Mouse (Mus musculus): ENCODE data around the gene Kif1a. TPM values are rescaled to one million over a fixed set of nuclear protein-coding genes. Genes with fewer than 3 reads are reported as not detected.
A peak's percentile ranks its signal among the peaks of the same experiment; 100 is the strongest.

The Kif1a gene
- polyA plus RNA-seq, 1 experiment from 2014 or later: 0.24 TPM

DNA sequence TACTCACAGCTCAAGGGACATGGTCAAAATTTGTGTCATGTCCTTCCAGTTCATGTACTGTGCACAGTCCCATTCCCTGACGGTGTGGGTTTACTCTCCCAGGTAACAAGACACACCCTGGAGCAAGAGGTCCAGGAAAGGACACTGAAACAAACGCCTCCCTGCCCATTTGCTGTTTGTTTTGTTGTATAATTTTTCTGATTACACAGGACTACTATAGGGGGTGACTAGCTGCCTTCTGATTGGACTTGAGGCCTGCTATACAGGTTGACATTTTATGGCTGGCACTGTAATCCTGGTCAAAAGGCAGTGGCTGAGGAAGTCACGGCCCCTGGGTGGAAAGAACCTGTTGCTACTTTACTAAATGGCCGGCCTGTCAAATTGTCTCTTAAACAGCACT lies 111.9 kb downstream of the Kif1a start:
- Histone ChIP-seq H3K4me2 (no peak overlapping the region), H3K36me3 (replicated peaks) (no peaks in the 10 kb centered on the region), H3K9me3 (replicated peaks) (no peaks in the 10 kb centered on the region), H3K4me3 (replicated peaks) (no peak overlapping the region), H3K4me1 (replicated peaks) (no peaks in the 10 kb centered on the region), H3K9ac (no peak overlapping the region), H3K27me3 (0 out of 2 replicates have a peak, but pooled peaks cover 4% of the 10 kb centered on the region), H3K27ac (replicated peaks) (no peak overlapping the region)
- no peak for ATAC-seq (ENCODE audit: insufficient read depth)
- 49% methylated on average over 4 of the region's 4 CpGs for WGBS (ENCODE audit: insufficient replicate concordance)

DNA sequence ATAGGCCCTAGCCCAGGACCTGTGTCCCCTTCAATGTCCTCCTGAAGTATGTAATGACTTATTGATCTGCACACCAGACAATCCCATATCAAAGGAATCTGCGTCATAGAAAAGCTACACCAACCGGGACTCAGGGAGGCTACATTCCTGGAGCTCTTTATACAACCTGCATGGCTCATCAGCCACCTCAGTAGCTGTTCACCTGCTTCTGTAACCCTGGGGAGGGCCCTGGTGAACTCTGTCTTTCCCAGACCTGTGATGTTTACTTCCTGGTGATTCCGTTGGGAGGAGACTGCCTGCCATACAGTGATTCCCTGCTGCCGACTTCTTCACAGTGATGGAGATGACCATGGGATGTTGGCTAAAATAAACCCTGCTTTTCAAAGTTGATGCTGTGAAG lies 112.9 kb downstream of the Kif1a start:
- Histone ChIP-seq H3K36me3 (replicated peaks) (no peaks in the 10 kb centered on the region), H3K4me3 (replicated peaks) (no peak overlapping the region), H3K9ac (no peak overlapping the region), H3K9me3 (replicated peaks) (no peaks in the 10 kb centered on the region), H3K4me2 (no peak overlapping the region), H3K4me1 (replicated peaks) (no peaks in the 10 kb centered on the region), H3K27me3 (0 out of 2 replicates have a peak, but pooled peaks cover 4% of the 10 kb centered on the region), H3K27ac (replicated peaks) (no peak overlapping the region)
- 61% methylated on average over 4 of the region's 4 CpGs for WGBS (ENCODE audit: insufficient replicate concordance)
- ATAC-seq (ENCODE audit: insufficient read depth): no peak

DNA sequence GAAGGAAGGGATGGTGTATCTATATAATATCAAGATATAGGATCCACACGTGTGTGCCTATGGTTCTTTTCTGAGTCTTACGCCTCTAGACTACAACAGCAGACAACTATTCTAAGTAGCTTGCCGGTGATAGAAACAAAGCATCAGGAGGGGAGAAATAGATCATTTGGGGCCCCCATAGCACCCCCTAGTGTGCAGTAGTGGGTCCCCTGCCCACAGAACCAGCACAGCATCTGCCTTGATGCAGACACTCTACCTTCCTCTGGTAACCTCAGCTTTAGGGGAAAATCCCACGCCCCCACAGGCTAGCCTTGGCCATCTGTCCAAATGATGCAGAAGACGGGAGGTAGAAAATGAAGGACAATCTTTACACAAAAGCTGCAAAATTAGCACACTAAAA lies 116.8 kb downstream of the Kif1a start:
- WGBS (ENCODE audit: insufficient replicate concordance): 57% methylated on average over 5 of the region's 5 CpGs
- Histone ChIP-seq H3K9me3 (replicated peaks) (no peaks in the 10 kb centered on the region), H3K4me2 (no peak overlapping the region), H3K27me3 (0 out of 2 replicates have a peak, but pooled peaks cover 4% of the 10 kb centered on the region), H3K36me3 (replicated peaks) (no peaks in the 10 kb centered on the region), H3K4me1 (replicated peaks) (0 out of 2 replicates have a peak, but pooled peaks cover 4% of the 10 kb centered on the region), H3K27ac (replicated peaks) (no peak overlapping the region), H3K4me3 (replicated peaks) (no peak overlapping the region), H3K9ac (no peak overlapping the region)
- ATAC-seq (ENCODE audit: insufficient read depth): no peak

DNA sequence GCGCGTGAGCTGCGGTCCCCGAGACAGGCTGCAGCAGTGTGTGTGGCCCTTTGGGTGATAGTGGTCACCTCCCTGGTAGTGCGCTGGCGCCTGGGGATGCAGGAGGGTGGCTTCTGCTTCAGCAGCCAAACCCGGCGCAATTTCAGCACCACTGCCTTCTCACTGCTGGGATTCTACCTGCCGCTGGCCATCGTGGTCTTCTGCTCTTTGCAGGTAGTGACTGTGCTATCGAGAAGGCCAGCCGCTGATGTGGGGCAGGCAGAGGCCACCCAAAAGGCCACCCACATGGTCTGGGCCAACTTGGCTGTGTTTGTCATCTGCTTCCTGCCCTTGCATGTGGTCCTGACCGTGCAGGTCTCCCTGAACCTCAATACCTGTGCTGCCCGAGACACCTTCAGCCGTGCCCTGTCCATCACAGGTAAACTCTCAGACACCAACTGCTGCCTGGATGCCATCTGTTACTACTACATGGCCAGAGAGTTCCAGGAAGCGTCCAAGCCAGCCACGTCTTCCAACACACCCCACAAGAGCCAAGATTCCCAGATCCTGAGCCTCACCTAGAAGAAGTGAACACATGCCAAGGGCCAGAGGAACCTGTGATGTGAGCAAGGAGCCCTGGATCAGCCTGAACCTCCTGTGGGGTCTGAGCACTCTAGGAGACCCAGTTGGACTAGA lies 118.7 kb downstream of the Kif1a start:
- Histone ChIP-seq H3K27me3 (no peaks in the 10 kb centered on the region), H3K9me3 (replicated peaks) (no peaks in the 10 kb centered on the region), H3K36me3 (replicated peaks) (no peaks in the 10 kb centered on the region), H3K4me2 (no peak overlapping the region), H3K4me3 (replicated peaks) (no peak overlapping the region), H3K9ac (no peak overlapping the region), H3K4me1 (replicated peaks) (0 out of 2 replicates have a peak, but pooled peaks cover 4% of the 10 kb centered on the region), H3K27ac (replicated peaks) (no peak overlapping the region)
- 77% methylated on average over 17 of the region's 17 CpGs for WGBS (ENCODE audit: insufficient replicate concordance)
- no peak for ATAC-seq (ENCODE audit: insufficient read depth)

DNA sequence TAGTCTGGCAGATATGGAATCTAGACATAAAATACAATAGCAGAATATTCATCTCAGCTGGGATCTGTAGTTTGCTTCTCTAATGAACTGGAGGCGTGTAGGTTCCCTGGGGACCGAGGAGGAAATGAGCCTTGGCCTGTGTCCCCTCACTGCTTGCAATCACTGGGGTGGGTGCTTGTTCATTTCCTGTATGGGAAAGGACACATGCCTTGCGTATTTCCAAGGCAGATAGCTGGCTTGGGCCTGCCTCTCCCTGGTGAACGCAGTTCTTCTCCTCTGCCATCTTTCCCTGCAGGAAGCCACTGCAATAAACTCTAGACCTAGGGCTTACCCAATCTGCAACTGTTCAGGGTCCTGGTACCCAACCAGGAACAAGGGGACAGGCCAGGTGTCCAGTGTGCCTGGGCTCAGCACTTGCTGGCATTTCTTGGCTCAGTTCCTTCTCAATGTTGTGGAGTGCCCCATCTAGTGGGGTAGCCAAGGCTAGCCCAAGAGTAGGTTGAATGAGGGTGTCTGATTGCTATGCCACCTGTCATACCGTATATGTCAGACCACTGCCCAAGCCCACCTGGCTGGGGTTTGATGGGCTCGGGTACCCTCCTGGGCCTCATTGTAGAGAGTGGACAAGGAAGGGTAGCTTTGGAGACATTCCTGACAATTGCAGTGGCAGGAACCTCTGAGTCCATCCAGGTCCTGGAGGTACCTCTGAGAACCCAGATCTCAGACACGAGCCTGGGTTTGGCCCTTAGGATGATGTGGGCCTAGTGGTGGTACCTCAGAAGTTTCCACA lies 120.5 kb downstream of the Kif1a start:
- Histone ChIP-seq H3K9ac (no peak overlapping the region), H3K4me1 (replicated peaks) (0 out of 2 replicates have a peak, but pooled peaks cover 4% of the 10 kb centered on the region), H3K9me3 (replicated peaks) (no peaks in the 10 kb centered on the region), H3K4me3 (replicated peaks) (no peak overlapping the region), H3K27me3 (no peaks in the 10 kb centered on the region), H3K4me2 (no peak overlapping the region), H3K27ac (replicated peaks) (no peak overlapping the region), H3K36me3 (replicated peaks) (no peaks in the 10 kb centered on the region)
- 49% methylated on average over 7 of the region's 7 CpGs for WGBS (ENCODE audit: insufficient replicate concordance)
- ATAC-seq (ENCODE audit: insufficient read depth): no peak

DNA sequence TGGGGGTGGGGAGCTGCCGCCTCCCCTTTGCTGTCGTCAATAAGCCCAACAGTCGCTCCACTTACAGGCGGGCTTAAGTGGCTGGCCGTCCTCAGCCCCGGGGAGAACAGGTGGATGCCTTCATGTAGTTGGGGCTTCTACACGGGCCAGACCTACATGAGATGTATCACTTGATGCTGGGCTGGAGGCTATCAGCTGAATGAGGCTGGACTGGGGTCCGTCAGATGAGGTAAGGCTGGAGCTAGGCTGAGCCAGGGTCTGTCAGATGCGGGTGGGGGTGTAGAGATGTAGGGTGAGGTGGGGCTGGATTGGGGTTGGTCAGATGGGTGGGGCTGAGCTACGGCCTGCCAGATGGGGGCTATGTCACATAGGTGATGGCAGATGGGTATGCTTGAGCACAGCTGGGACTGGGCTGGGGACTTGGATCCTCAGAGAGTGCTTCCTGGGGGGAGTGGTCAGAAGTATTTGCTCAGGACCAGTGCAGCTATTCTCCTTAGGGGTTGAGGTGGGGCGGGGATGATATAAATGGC lies 122.6 kb downstream of the Kif1a start:
- Histone ChIP-seq H3K27ac (replicated peaks) (no peak overlapping the region), H3K4me1 (replicated peaks) (peaks cover 11% of the 10 kb centered on the region; the same call in 1 of the 2 replicates), H3K27me3 (no peaks in the 10 kb centered on the region), H3K36me3 (replicated peaks) (no peaks in the 10 kb centered on the region), H3K4me2 (no peak overlapping the region), H3K4me3 (replicated peaks) (no peak overlapping the region), H3K9ac (no peak overlapping the region), H3K9me3 (replicated peaks) (no peaks in the 10 kb centered on the region)
- WGBS (ENCODE audit: insufficient replicate concordance): 48% methylated on average over 11 of the region's 11 CpGs
- ATAC-seq (ENCODE audit: insufficient read depth): no peak

DNA sequence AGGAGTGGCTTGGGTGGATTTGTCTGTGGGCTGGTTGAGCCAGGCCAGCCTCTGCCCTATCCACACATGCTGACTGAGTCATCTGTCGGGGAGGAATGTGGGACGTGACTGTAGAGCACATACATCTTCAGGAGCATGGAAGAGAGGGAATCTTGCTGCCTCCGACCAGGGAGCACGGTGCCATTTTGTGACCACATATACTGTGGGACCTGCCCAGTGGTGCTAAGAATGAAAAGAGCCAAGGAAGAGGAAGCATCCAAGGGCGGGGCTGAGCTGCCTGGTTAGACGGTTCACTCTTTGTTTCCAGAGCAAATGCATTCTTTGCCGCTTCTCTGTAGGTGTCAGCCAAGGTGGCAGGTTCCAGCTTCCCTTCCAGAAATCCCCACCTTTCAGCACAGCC lies 123.1 kb downstream of the Kif1a start:
- Histone ChIP-seq H3K4me3 (replicated peaks) (no peak overlapping the region), H3K9me3 (replicated peaks) (no peaks in the 10 kb centered on the region), H3K27ac (replicated peaks) (no peak overlapping the region), H3K4me2 (no peak overlapping the region), H3K4me1 (replicated peaks) (peaks cover 11% of the 10 kb centered on the region; the same call in 1 of the 2 replicates), H3K27me3 (no peaks in the 10 kb centered on the region), H3K9ac (no peak overlapping the region), H3K36me3 (replicated peaks) (no peaks in the 10 kb centered on the region)
- 46% methylated on average over 7 of the region's 7 CpGs for WGBS (ENCODE audit: insufficient replicate concordance)
- ATAC-seq (ENCODE audit: insufficient read depth): no peak

DNA sequence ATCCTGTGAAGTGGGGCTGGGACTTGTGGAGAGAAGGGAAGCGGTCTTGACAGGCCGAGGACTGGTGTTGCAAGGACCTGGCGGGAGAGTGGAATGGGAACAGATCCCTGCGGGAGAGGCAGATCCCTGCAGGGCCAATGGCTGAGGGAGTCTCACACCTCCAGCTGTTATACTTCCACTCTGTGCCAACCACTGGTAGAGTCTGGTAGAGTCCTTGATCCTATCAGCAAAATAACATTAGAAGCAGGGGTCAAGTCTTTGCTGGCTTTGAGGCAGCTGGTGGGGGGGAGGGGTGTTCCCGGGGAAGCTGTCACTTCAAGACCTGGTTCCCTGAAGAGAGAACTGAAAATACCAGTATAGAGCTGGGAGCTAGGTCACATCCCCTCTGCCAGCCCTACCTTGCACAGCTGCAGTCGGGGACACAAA lies 125.6 kb downstream of the Kif1a start:
- H3K9ac ChIP-seq: no peak overlapping the region
- H3K4me2 ChIP-seq: no peak overlapping the region
- H3K4me3 ChIP-seq (replicated peaks): no peak overlapping the region
- H3K27ac ChIP-seq (replicated peaks): no peak overlapping the region
- ATAC-seq (ENCODE audit: insufficient read depth): no peak
- no peaks in the 10 kb centered on the region for H3K9me3 ChIP-seq (replicated peaks)
- no peaks in the 10 kb centered on the region for H3K27me3 ChIP-seq
- H3K36me3 ChIP-seq (replicated peaks): no peaks in the 10 kb centered on the region
- peaks cover 11% of the 10 kb centered on the region; the same call in 1 of the 2 replicates for H3K4me1 ChIP-seq (replicated peaks)
- WGBS (ENCODE audit: insufficient replicate concordance): 56% methylated on average over 6 of the region's 6 CpGs

DNA sequence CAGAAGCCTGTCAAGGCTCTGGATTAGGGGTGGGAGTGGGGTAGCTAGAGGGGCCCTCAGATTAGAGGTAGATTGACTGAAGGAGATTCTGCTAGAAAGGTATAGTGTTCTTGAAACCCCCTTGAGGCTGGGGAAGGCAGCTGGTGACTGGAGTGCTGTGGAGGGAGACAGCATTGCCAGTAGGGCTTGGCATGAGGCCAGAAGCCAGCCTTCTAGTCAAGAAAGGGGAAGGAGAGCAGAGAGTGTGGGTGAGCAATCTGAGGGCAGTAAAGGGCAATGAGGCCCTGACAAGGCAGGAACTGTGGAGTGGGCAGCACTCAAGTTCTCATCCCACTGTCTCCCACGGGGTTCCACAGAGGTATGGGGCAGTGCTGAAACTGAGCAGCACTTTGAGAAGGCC lies 128.9 kb downstream of the Kif1a start:
- H3K27ac ChIP-seq (replicated peaks): no peak overlapping the region
- 0 out of 2 replicates have a peak, but pooled peaks have one; percentile 28 for ATAC-seq (ENCODE audit: insufficient read depth)
- 17% methylated on average over 1 of the region's 1 CpGs for WGBS (ENCODE audit: insufficient replicate concordance)

DNA sequence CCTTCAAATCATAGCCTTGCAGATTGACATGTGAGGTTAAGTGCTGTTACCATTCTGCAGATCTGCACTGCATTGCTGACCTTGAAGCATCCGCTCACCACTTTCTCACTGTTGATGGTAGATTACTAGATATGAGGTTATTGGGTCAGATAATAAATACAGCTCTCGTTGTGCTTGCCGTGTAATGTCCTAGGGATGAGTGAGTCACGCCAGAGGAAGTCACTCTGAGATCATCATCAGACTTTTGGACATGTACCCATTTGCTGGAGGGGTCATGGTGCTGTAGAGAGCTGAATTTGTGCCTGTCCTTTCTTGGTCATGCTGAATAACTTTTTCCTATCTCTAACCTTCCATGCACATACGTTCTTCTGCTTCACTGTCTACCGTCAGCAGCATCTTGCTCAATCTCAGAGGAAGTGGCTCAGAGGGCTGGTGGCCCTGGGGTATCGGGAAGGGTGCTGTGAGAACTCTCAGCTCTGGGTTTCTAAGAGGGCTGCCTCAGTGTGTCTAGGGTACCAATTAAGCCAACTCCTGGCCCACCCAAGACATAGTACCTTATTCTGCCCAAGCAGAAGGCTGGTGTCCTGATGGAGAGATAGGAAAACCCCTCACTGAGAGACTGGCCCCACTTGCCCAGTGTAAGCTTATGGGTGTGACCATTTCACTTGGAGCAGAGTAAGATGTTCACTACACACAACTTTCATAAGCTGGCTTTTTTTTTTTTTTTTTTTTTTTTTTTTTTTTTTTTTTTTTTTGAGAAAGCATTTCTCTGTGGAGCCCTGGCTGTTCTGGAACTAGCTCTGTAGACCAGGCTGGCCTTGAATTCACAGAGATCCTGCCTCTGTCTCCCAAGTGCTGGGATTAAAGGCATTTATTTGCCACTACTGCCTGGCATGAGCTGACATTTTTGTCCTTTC lies 129.6 kb downstream of the Kif1a start:
- 44% methylated on average over 7 of the region's 7 CpGs for WGBS (ENCODE audit: insufficient replicate concordance)
- Histone ChIP-seq H3K9me3 (replicated peaks) (no peaks in the 10 kb centered on the region), H3K9ac (no peak overlapping the region), H3K4me1 (replicated peaks) (peaks cover 7% of the 10 kb centered on the region; the same call in 1 of the 2 replicates), H3K4me2 (no peak overlapping the region), H3K27me3 (no peaks in the 10 kb centered on the region), H3K36me3 (replicated peaks) (no peaks in the 10 kb centered on the region), H3K27ac (replicated peaks) (no peak overlapping the region), H3K4me3 (replicated peaks) (no peak overlapping the region)
- ATAC-seq (ENCODE audit: insufficient read depth): 0 out of 2 replicates have a peak, but pooled peaks have one; percentile 28

More for the DNA sequence above, 128.9 kb downstream of the Kif1a start:
- Histone ChIP-seq H3K36me3 (replicated peaks) (no peaks in the 10 kb centered on the region), H3K4me2 (no peak overlapping the region), H3K9me3 (replicated peaks) (no peaks in the 10 kb centered on the region), H3K9ac (no peak overlapping the region), H3K4me1 (replicated peaks) (peaks cover 7% of the 10 kb centered on the region; the same call in 1 of the 2 replicates), H3K27me3 (no peaks in the 10 kb centered on the region), H3K4me3 (replicated peaks) (no peak overlapping the region)

Data from liver, embryonic 15.5 days (tissue).